Comparison of ENCODE assay signal across 9 mouse cellular contexts in the genomic region with DNA sequence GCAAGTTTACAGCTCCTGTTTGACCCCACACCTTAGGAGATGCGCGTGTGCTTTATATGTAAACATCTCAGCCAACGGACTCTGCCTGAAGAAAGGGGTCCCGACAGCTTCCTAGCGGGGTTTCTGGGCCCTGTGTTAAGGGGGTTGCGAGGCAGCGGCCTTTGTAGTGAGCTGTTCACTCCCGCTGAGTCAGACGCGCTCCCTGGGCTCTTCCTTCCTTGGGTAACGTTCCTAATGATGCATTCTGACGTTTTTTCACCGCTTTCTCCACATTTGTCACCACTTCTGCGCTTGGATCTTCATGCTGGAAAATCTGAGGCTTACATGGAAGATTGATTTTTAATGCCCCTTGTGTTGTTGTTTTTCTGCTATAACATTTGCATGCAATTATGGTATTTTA. TPM values are rescaled to one million over a fixed set of nuclear protein-coding genes. Genes with fewer than 3 reads are reported as not detected.
DNase-seq lines count a peak whose midpoint lies in the region; ATAC-seq and TF ChIP-seq lines count a peak whose summit lies in the region.
"Had no signal": no experiment of that assay in that cellular context is flagged by ENCODE, and none has a peak within 500 bp of the region (broad histone marks: within the 10 kb centered on the region; RNA-seq: fewer than 3 reads in every experiment).

No protein-coding gene starts in this region.

- no peak overlapping the region for H3K27ac ChIP-seq in heart, embryonic 14.5 days (replicated peaks in 1 of 2; ENCODE audit: control insufficient read depth in 1 of 2, insufficient read depth in 1 of 2, low read depth in 2 of 2, low read length in 2 of 2)
- no peak overlapping the region for H3K27ac ChIP-seq in embryonic facial prominence, embryonic 14.5 days (replicated peaks; ENCODE audit: low read depth, low read length)
- H3K27ac ChIP-seq in intestine, embryonic 15.5 days = no peak overlapping the region
- no peak overlapping the region for H3K27ac ChIP-seq in midbrain, postnatal 0 days (ENCODE audit: low read depth, low read length)

- ATAC-seq in heart, embryonic 14.5 days (ENCODE audit: insufficient number of reproducible peaks, insufficient read depth, low FRiP score, low read depth) = no peak
- ATAC-seq in embryonic facial prominence, embryonic 14.5 days (ENCODE audit: low read depth) = peak; percentile 45; the same call in 1 of the 2 replicates
- no peak for ATAC-seq in intestine, embryonic 15.5 days
- ATAC-seq in midbrain, postnatal 0 days (ENCODE audit: low FRiP score) = no peak

- no peak for TF ChIP-seq CTCF in midbrain, postnatal 0 days (IDR thresholded peaks at IDR 0.05)

- H3K4me2 ChIP-seq in heart, embryonic 14.5 days (ENCODE audit: low read length) = peak overlapping the region; percentile 62
- peak overlapping the region; percentile 40 for H3K4me2 ChIP-seq in embryonic facial prominence, embryonic 14.5 days (ENCODE audit: low read depth, low read length)
- H3K4me2 ChIP-seq in intestine, embryonic 15.5 days (replicated peaks) = peak overlapping the region; percentile 47
- H3K4me2 ChIP-seq in midbrain, postnatal 0 days (ENCODE audit: low read depth, low read length, poor library complexity, severe bottlenecking) = 0 out of 2 replicates have a peak overlapping the region, but pooled peaks have one; percentile 3

- peak overlapping the region; percentile 54 for H3K9ac ChIP-seq in heart, embryonic 14.5 days (ENCODE audit: low read length)
- H3K9ac ChIP-seq in embryonic facial prominence, embryonic 14.5 days (ENCODE audit: low read depth, low read length) = no peak overlapping the region
- H3K9ac ChIP-seq in intestine, embryonic 15.5 days = no peak overlapping the region
- no peak overlapping the region for H3K9ac ChIP-seq in midbrain, postnatal 0 days (replicated peaks; ENCODE audit: low read length, poor library complexity, severe bottlenecking)

- no peaks in the 10 kb centered on the region for H3K9me3 ChIP-seq in heart, embryonic 14.5 days (ENCODE audit: control insufficient read depth, low read length)
- H3K9me3 ChIP-seq in embryonic facial prominence, embryonic 14.5 days (ENCODE audit: control insufficient read depth, low read length) = no peaks in the 10 kb centered on the region
- H3K9me3 ChIP-seq in intestine, embryonic 15.5 days = no peaks in the 10 kb centered on the region
- H3K9me3 ChIP-seq in midbrain, postnatal 0 days (ENCODE audit: low read length) = no peaks in the 10 kb centered on the region

- peaks cover 11% of the 10 kb centered on the region; the same call in 1 of the 2 replicates for H3K36me3 ChIP-seq in heart, embryonic 14.5 days (ENCODE audit: control insufficient read depth, insufficient read depth, low read length)
- 0 out of 2 replicates have a peak, but pooled peaks cover 7% of the 10 kb centered on the region for H3K36me3 ChIP-seq in embryonic facial prominence, embryonic 14.5 days (ENCODE audit: control insufficient read depth, insufficient read depth, low read length)
- H3K36me3 ChIP-seq in intestine, embryonic 15.5 days = 0 out of 2 replicates have a peak, but pooled peaks cover 3% of the 10 kb centered on the region
- H3K36me3 ChIP-seq in midbrain, postnatal 0 days (ENCODE audit: insufficient read depth, low read length) = no peaks in the 10 kb centered on the region

- peaks cover 5% of the 10 kb centered on the region; the same call in 1 of the 2 replicates for H3K27me3 ChIP-seq in heart, embryonic 14.5 days (ENCODE audit: control insufficient read depth, insufficient read depth, low read length)
- H3K27me3 ChIP-seq in embryonic facial prominence, embryonic 14.5 days (replicated peaks; ENCODE audit: control insufficient read depth, insufficient read depth, low read length) = no peaks in the 10 kb centered on the region
- H3K27me3 ChIP-seq in intestine, embryonic 15.5 days (replicated peaks) = 0 out of 2 replicates have a peak, but pooled peaks cover 3% of the 10 kb centered on the region
- H3K27me3 ChIP-seq in midbrain, postnatal 0 days (ENCODE audit: insufficient read depth, low read length) = no peaks in the 10 kb centered on the region
- H3K27me3 ChIP-seq: CH12.LX had no signal

- H3K4me1 ChIP-seq in heart, embryonic 14.5 days (ENCODE audit: control insufficient read depth in 2 of 2, insufficient read depth in 2 of 2, low read length in 2 of 2) = peaks cover 4 to 8% of the 10 kb centered on the region in 2 experiments
- peaks cover 5% of the 10 kb centered on the region; the same call in 1 of the 2 replicates for H3K4me1 ChIP-seq in embryonic facial prominence, embryonic 14.5 days (ENCODE audit: control insufficient read depth, insufficient read depth, low read length)
- no peaks in the 10 kb centered on the region for H3K4me1 ChIP-seq in intestine, embryonic 15.5 days (replicated peaks)
- no peaks in the 10 kb centered on the region for H3K4me1 ChIP-seq in midbrain, postnatal 0 days (ENCODE audit: insufficient read depth, low read length)

- WGBS in heart, embryonic 14.5 days = 3% methylated on average over 14 of the region's 14 CpGs
- 5% methylated on average over 14 of the region's 14 CpGs for WGBS in embryonic facial prominence, embryonic 14.5 days
- WGBS in intestine, embryonic 15.5 days = 9% methylated on average over 14 of the region's 14 CpGs
- 4% methylated on average over 14 of the region's 14 CpGs for WGBS in midbrain, postnatal 0 days

- peak overlapping the region; percentile 27 to 28 for H3K4me3 ChIP-seq in heart, embryonic 14.5 days (ENCODE audit: control insufficient read depth in 1 of 2, insufficient read depth in 1 of 2, low read depth in 1 of 2, low read length in 2 of 2)
- H3K4me3 ChIP-seq in embryonic facial prominence, embryonic 14.5 days (ENCODE audit: low read depth, low read length) = peak overlapping the region; percentile 5; the same call in 1 of the 2 replicates
- H3K4me3 ChIP-seq in intestine, embryonic 15.5 days (replicated peaks) = no peak overlapping the region
- no peak overlapping the region for H3K4me3 ChIP-seq in midbrain, postnatal 0 days (ENCODE audit: low read depth, low read length)

- no peak for DNase-seq in heart, adult 9 months (ENCODE audit: low spot score in 2 of 2)
- peak; percentile 67 for DNase-seq in embryonic facial prominence, embryonic 14.5 days (ENCODE audit: low spot score)
- no peak for DNase-seq in midbrain, postnatal 0 days (ENCODE audit: low spot score)
- no peak for DNase-seq in yolk sac, embryonic 10.5 days (ENCODE audit: low spot score)
- no peak for DNase-seq in ovary, postnatal 10 days (ENCODE audit: low spot score)
- DNase-seq in urinary bladder, postnatal 10 days (ENCODE audit: low spot score) = no peak

RNA-seq across cellular contexts. Expression of a gene that starts 12.7 kb away (rescaled TPM):
- 0.31 TPM in 1 of 2 replicates, not detected in the other for polyA plus RNA-seq in heart, embryonic 14.5 days (2014; fragmentation: Nextera tagmentation; extraction: Ambion mirVana)
- 10.8 and 12.1 TPM in 2 replicates for polyA plus RNA-seq in embryonic facial prominence, embryonic 14.5 days (2014; fragmentation: Nextera tagmentation; extraction: Ambion mirVana)
- 0.78 and 0.85 TPM in 2 replicates for polyA plus RNA-seq in intestine, embryonic 15.5 days (2015; fragmentation: Nextera tagmentation; extraction: Ambion mirVana)
- 1.4 and 1.8 TPM in 2 replicates for total RNA-seq in midbrain, postnatal 0 days (2014; rRNA removed)
- polyA plus RNA-seq in midbrain, postnatal 0 days (2015; fragmentation: Nextera tagmentation; extraction: Ambion mirVana) = 1.5 and 2.1 TPM in 2 replicates

RNA-seq across cellular contexts. Expression of a gene that starts 54.1 kb away (rescaled TPM):
- 24.2 and 27.8 TPM in 2 replicates for polyA plus RNA-seq in heart, embryonic 14.5 days (2014; fragmentation: Nextera tagmentation; extraction: Ambion mirVana)
- 34.0 and 36.8 TPM in 2 replicates for polyA plus RNA-seq in embryonic facial prominence, embryonic 14.5 days (2014; fragmentation: Nextera tagmentation; extraction: Ambion mirVana)
- polyA plus RNA-seq in intestine, embryonic 15.5 days (2015; fragmentation: Nextera tagmentation; extraction: Ambion mirVana) = 28.6 and 32.6 TPM in 2 replicates
- 32.2 and 36.8 TPM in 2 replicates for total RNA-seq in midbrain, postnatal 0 days (2014; rRNA removed)
- polyA plus RNA-seq in midbrain, postnatal 0 days (2015; fragmentation: Nextera tagmentation; extraction: Ambion mirVana) = 20.1 and 21.5 TPM in 2 replicates

Comparison
In these comparisons a context has a peak if more than half of its experiments do, and no peak if none do; other contexts are left out.
1. H3K4me2 ChIP-seq: peak in every context shown above with its lines; median percentile 62 in heart, embryonic 14.5 days; 47 in intestine, embryonic 15.5 days; 40 in embryonic facial prominence, embryonic 14.5 days; 3 in midbrain, postnatal 0 days.
2. H3K4me3 ChIP-seq: peak in heart, embryonic 14.5 days (2 of 2) and embryonic facial prominence, embryonic 14.5 days (single experiment); none in intestine, embryonic 15.5 days (single experiment) and midbrain, postnatal 0 days (single experiment).